Mouse (Mus musculus) kidney, embryonic 14.5 days (tissue): Measurements from ENCODE around the gene Fam196a. TPM values are rescaled to one million over a fixed set of nuclear protein-coding genes. Genes with fewer than 3 reads are reported as not detected.

Source experiments
- ATAC-seq: fragments of 200-750 bp; cut with Nextera tagmentation; 2 replicates; pipeline ENCODE4 v1.8.0; 2017; ENCODE audit warnings: moderate number of reproducible peaks, mild to moderate bottlenecking, moderate TSS enrichment, moderate library complexity; ENCODE audit not compliant: low FRiP score, low TSS enrichment
- H3K27ac ChIP-seq: fragments of 300-500 bp; sonication (generic); 2 replicates; pipeline ENCODE4 v1.5.1; 2014; ENCODE audit warnings: low read depth, mild to moderate bottlenecking, low read length, moderate library complexity, mixed read lengths
- H3K27me3 ChIP-seq: fragments of 300-500 bp; sonication (generic); 2 replicates; pipeline ENCODE4 v1.6.1; 2014; ENCODE audit warnings: mild to moderate bottlenecking, low read length; ENCODE audit not compliant: control insufficient read depth, insufficient read depth
- H3K36me3 ChIP-seq: fragments of 300-500 bp; sonication (generic); 2 replicates; pipeline ENCODE4 v1.6.1; 2014; ENCODE audit warnings: low read length, mixed read lengths; ENCODE audit not compliant: control insufficient read depth, insufficient read depth
- H3K4me1 ChIP-seq: fragments of 300-500 bp; sonication (generic); 2 replicates; pipeline ENCODE4 v1.6.1; 2014; ENCODE audit warnings: low read length, mixed read lengths; ENCODE audit not compliant: control insufficient read depth, insufficient read depth
- H3K4me2 ChIP-seq: fragments of 300-500 bp; sonication (generic); replicated peaks from 2 replicates; pipeline ENCODE4 v1.6.1; 2014; ENCODE audit warnings: low read depth, mild to moderate bottlenecking, low read length
- H3K4me3 ChIP-seq: fragments of 300-500 bp; sonication (generic); 2 replicates; pipeline ENCODE4 v1.5.1; 2014; ENCODE audit warnings: mild to moderate bottlenecking, low read length
- H3K9ac ChIP-seq: fragments of 300-500 bp; sonication (generic); 2 replicates; pipeline ENCODE4 v1.6.1; 2014; ENCODE audit warnings: low read depth, mild to moderate bottlenecking, low read length, moderate library complexity
- H3K9me3 ChIP-seq: fragments of 300-500 bp; sonication (generic); 2 replicates; pipeline ENCODE4 v1.6.1; 2016; ENCODE audit warnings: low read length; ENCODE audit not compliant: control insufficient read depth
- WGBS: fragments of 180-500 bp; shearing (Covaris S2); extraction: QIAGEN DNeasy Blood & Tissue Kit; methylation state at CpG from one replicate; pipeline ENCODE4 v1.1.7; 2014; 5-methylcytosine and 5-hydroxymethylcytosine counted together
- polyA plus RNA-seq: library from polyadenylated mRNA; unstranded; fragments of >200 nt; fragmentation: Nextera tagmentation; extraction: Ambion mirVana; gene quantifications from 2 replicates; pipeline ENCODE4 v1.2.1, GENCODE M21; 2014

Fam196a gene
- polyA plus RNA-seq, 1 experiment from 2014 or later, result 4.5 TPM

DNA sequence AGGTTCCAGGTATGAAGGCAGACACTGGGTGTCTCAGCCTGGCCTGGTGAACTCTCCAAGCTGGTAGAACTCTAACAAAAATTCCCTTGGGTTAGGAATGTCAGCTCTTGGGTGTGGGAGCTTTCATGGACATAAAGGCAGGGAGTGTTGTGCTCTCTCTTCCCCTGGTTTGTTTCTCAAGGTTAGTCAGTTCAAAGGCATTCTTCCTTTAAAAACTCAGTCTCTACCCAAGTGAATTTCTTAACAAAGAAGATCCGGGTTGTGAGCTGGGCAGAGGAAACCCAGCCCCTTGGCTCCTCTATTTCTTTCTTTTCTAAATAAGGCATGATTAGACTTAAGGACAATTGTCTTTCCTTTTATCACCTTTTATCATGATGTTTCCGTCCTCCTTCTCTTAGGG lies 6.3 kb downstream of the Fam196a start:
- H3K27me3 ChIP-seq, result peaks cover 4% of the 10 kb centered on the region; the same call in 1 of the 2 replicates
- H3K27ac ChIP-seq, result no peak overlapping the region
- ATAC-seq, result no peak
- no peak overlapping the region for H3K4me2 ChIP-seq
- H3K4me3 ChIP-seq, result no peak overlapping the region
- 79% methylated on average over 2 of the region's 2 CpGs for WGBS
- H3K4me1 ChIP-seq, result peaks cover 3% of the 10 kb centered on the region
- no peaks in the 10 kb centered on the region for H3K9me3 ChIP-seq
- H3K9ac ChIP-seq, result no peak overlapping the region
- H3K36me3 ChIP-seq, result no peaks in the 10 kb centered on the region

DNA sequence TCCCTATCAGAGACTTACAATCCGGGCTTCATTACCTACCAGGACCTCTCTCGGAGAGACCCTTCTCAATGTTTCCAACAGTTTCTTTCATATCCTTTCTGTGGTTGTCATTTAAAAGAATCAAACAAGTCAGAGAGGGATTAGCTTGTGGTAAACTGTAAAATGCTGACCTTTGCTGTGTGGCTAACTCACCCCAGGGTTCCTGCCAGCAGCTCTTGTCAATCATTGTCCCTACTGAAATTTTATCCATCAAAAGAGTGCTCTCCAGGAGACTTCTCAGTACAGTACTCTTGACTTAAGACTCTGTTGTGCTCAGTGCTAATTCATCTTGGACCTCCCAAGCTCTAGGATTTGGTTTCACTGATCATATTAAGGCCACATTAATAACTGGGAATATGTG lies 36.2 kb downstream of the Fam196a start:
- no peak overlapping the region for H3K4me2 ChIP-seq
- peaks cover 3% of the 10 kb centered on the region; the same call in 1 of the 2 replicates for H3K36me3 ChIP-seq
- H3K4me1 ChIP-seq, result no peaks in the 10 kb centered on the region
- no peak overlapping the region for H3K9ac ChIP-seq
- 92% methylated on average over 2 of the region's 2 CpGs for WGBS
- H3K27ac ChIP-seq, result no peak overlapping the region
- H3K4me3 ChIP-seq, result no peak overlapping the region
- no peak for ATAC-seq
- no peaks in the 10 kb centered on the region for H3K9me3 ChIP-seq
- H3K27me3 ChIP-seq, result no peaks in the 10 kb centered on the region

DNA sequence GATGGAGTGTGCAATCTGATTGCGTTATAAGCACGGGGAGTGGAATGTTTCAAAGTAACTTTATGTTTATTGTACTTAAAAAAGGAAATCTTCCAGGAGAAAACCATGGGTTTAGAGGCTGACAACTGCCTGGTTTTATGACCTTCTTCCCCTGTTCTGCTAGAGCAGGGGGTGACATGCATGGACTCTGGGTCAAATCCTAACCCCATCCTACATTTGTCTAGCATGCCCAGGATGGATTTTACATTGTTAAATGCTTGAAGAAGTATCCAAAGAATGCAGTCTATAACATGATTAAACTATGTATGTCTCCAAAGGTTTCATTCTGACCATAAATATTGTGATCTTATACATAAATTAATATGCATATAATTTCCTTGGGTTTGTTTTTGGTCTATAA lies 38.8 kb downstream of the Fam196a start:
- peak; percentile 46; the same call in 1 of the 2 replicates for ATAC-seq
- H3K4me2 ChIP-seq, result no peak overlapping the region
- 49% methylated on average over 2 of the region's 2 CpGs for WGBS
- H3K27ac ChIP-seq, result no peak overlapping the region
- no peak overlapping the region for H3K4me3 ChIP-seq
- no peaks in the 10 kb centered on the region for H3K4me1 ChIP-seq
- H3K27me3 ChIP-seq, result no peaks in the 10 kb centered on the region
- H3K9ac ChIP-seq, result no peak overlapping the region
- no peaks in the 10 kb centered on the region for H3K9me3 ChIP-seq
- H3K36me3 ChIP-seq, result peaks cover 3% of the 10 kb centered on the region; the same call in 1 of the 2 replicates

DNA sequence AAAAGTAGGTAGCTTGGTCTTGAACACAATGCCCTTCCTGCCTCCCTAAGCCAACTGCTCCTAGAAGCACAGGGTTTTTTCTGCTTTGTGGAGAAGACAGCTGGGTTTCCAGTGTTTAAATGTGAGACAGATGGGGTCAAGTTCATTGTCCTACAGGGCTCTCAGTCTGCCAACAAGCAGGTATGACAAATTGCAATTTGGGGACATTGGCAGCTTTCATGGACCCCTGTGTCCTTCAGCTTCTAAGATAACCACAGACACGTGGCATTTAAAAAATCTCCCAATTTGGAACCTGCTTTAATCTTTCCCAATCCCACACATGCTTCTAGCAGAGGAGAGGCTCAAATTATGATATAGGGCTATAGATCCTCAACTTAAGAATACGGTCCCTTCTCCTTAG lies 43.6 kb downstream of the Fam196a start:
- WGBS, result 79% methylated on average over 2 of the region's 2 CpGs

DNA sequence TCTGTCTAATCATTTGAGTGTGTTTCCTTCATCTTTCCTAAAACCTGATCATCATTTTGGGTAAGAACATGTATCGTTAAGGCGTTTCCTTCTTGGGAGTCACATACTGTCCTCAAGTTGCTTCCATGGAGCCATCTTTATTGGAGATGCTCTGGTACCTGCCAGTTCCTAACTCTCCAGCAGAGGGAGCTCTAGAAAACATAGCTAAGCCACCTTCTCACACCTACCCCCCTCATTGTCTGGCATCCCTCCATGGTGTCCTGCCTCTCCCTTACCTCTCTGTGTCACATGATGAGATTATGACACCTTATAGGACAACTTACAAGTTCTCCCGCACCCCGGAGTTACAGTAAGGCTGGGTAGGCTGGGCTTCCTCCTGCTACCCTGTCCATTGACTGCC lies 45.3 kb downstream of the Fam196a start:
- H3K4me1 ChIP-seq, result no peaks in the 10 kb centered on the region
- no peak overlapping the region for H3K4me2 ChIP-seq
- no peak overlapping the region for H3K27ac ChIP-seq
- H3K36me3 ChIP-seq, result peaks cover 3% of the 10 kb centered on the region; the same call in 1 of the 2 replicates
- 83% methylated on average over 4 of the region's 4 CpGs for WGBS
- no peak for ATAC-seq
- H3K9me3 ChIP-seq, result no peaks in the 10 kb centered on the region
- no peak overlapping the region for H3K4me3 ChIP-seq
- H3K9ac ChIP-seq, result no peak overlapping the region
- H3K27me3 ChIP-seq, result no peaks in the 10 kb centered on the region

More for the DNA sequence above, 43.6 kb downstream of the Fam196a start:
- Histone ChIP-seq H3K4me1 (no peaks in the 10 kb centered on the region), H3K9me3 (no peaks in the 10 kb centered on the region), H3K27me3 (no peaks in the 10 kb centered on the region), H3K27ac (no peak overlapping the region), H3K4me3 (no peak overlapping the region), H3K36me3 (peaks cover 3% of the 10 kb centered on the region; the same call in 1 of the 2 replicates), H3K4me2 (no peak overlapping the region), H3K9ac (no peak overlapping the region)
- no peak for ATAC-seq

DNA sequence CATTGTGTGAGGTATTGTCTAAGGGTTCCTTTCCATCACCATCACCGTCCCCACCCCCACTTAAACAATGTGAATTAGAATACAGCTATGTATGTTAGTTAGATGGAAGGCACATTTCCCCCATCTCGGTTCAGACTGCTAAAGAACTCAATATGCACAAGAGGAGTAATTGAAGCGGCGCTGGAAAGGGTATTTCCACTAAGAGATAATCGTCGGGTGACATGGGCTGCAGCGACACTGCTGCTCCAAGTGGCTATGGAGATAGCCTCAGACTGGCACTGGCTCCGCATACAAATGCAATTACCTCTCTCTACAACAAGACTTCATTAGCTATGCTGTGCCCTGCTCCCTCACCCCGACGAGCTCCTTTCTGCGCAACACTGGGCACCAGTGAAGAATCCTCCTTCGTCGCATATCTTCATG lies 45.8 kb downstream of the Fam196a start:
- ATAC-seq, result no peak
- H3K4me3 ChIP-seq, result no peak overlapping the region
- H3K9ac ChIP-seq, result no peak overlapping the region
- no peaks in the 10 kb centered on the region for H3K27me3 ChIP-seq
- H3K9me3 ChIP-seq, result no peaks in the 10 kb centered on the region
- no peak overlapping the region for H3K4me2 ChIP-seq
- no peaks in the 10 kb centered on the region for H3K4me1 ChIP-seq
- WGBS, result 90% methylated on average over 13 of the region's 13 CpGs
- peaks cover 3% of the 10 kb centered on the region; the same call in 1 of the 2 replicates for H3K36me3 ChIP-seq
- no peak overlapping the region for H3K27ac ChIP-seq

DNA sequence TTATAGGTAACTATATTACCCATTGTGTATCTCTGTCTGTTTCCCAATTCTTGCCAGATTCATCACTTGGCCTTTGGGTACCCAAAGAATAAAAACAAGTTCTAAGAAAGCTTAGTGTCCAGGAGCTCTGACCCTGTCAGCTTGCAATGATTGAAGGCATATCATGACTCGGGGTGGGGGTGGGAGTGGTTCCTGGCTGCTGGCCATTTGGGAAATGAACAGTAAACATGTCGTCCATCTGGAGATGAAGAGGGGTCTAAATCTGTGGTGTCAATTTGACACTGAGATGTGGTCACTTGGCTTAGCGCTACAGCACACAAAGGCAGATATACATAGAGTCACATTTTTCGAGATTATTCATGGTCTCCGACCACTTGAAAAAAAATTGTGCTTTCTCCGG lies 54.7 kb downstream of the Fam196a start:
- no peaks in the 10 kb centered on the region for H3K4me1 ChIP-seq
- 33% methylated on average over 6 of the region's 6 CpGs for WGBS
- no peak; the same call in 1 of the 2 replicates for ATAC-seq

DNA sequence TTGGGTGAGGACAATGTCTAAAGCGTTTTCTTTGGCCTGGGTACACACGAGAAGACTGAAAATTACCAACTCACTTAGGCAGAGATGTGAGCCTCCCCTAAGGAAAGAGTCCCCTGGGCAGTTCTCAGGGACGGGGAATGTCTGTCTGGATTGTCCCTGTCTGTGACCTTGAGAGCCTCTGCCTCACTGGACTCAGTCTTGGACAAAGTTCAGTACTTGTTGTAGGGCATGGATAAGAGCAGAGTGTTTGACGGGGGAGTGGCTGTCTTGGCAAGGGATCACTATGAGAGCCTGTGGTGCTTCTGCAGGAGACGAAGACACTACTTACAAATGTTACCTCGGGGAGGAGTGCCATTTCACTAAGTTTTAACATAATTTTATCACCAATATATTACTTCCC lies 57.8 kb downstream of the Fam196a start:
- no peak overlapping the region for H3K9ac ChIP-seq
- 77% methylated on average over 6 of the region's 6 CpGs for WGBS
- no peak overlapping the region for H3K4me2 ChIP-seq
- no peak overlapping the region for H3K27ac ChIP-seq
- no peaks in the 10 kb centered on the region for H3K27me3 ChIP-seq
- ATAC-seq, result no peak
- H3K9me3 ChIP-seq, result no peaks in the 10 kb centered on the region
- peaks cover 18% of the 10 kb centered on the region; the same call in 1 of the 2 replicates for H3K36me3 ChIP-seq
- H3K4me3 ChIP-seq, result no peak overlapping the region
- no peaks in the 10 kb centered on the region for H3K4me1 ChIP-seq

More for the DNA sequence above, 54.7 kb downstream of the Fam196a start:
- Histone ChIP-seq H3K27ac (no peak overlapping the region), H3K27me3 (no peaks in the 10 kb centered on the region), H3K4me3 (no peak overlapping the region), H3K36me3 (no peaks in the 10 kb centered on the region), H3K4me2 (no peak overlapping the region), H3K9me3 (no peaks in the 10 kb centered on the region), H3K9ac (no peak overlapping the region)

DNA sequence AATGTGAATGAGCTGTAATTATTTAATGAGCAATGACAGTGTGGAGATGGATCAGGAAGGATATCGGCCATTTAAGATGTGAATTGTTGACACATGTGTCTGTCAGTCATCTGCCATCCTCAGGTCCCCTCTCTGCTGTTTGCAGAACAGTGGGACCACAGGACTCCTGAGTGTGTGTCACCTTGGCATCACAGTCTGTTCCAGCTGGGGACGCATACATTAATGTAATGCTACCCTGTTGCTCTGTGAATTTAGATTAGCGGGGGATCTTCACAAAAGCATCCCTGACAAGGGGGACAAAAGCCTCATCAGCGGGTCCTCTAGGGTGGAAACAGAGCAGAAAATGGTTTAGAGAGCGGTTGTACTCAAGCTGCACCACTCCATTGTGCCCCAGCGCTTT lies 59.2 kb downstream of the Fam196a start:
- H3K9me3 ChIP-seq, result no peaks in the 10 kb centered on the region
- H3K27ac ChIP-seq, result no peak overlapping the region
- 85% methylated on average over 6 of the region's 6 CpGs for WGBS
- ATAC-seq, result no peak
- H3K9ac ChIP-seq, result no peak overlapping the region
- H3K36me3 ChIP-seq, result peaks cover 32% of the 10 kb centered on the region; the same call in 1 of the 2 replicates
- H3K27me3 ChIP-seq, result no peaks in the 10 kb centered on the region
- no peak overlapping the region for H3K4me2 ChIP-seq
- no peak overlapping the region for H3K4me3 ChIP-seq
- no peaks in the 10 kb centered on the region for H3K4me1 ChIP-seq
